Mouse (Mus musculus) 3T3-L1 (cell line): ENCODE measurements around the gene Icmt.
A peak's percentile ranks its signal among the peaks of the same experiment; 100 is the strongest.

ENCODE experiments used
- DNase-seq: peaks from one replicate; pipeline ENCODE4 v3.0.0-alpha.2; 2015; ENCODE audit warnings: low read depth, low spot score

The Icmt gene

DNA sequence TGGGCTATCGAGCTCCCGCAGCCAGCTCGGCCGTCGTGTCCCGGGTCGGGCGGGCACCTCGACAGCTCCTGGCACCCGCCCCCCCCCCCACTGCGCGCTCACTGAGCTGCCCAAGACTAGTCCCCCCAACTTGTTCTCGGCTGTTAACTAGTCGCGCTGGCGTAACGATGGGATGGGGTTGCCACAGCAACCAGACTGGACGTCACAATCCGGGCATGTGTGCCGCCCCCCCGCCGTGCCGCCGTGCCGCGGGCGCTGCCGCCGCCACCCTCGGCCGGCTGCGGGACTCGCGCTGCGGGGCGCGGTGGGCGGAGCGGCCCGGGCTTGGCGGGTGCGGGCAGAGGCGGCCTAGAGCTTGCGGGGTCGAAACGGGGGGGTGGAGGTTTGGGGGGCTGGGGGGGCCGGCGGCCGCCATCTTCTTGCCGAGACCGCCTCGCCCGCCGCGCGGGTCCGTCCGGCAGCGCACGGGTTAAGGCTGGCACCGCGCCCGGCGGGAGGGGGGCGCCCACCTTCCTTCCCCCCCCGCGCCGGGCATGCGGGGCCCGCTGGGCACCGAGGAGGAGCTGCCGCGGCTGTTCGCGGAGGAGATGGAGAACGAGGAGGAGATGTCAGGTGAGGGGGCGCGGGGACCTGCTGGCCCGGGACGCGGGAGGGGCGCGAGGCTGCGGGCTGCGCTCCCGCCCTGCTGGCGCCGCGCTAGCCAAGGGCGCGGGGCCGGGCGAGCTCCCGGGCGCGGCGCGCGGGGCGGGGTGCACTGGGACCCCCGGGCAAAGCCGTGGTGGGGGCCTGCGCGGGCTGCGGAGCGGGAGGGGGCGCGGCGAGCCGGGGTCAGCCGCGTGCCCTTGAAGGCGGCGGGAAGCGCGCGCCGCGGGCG lies 41.6 kb downstream of the Icmt start, which contains the start of gene Chd5:
Gene Chd5, plus strand, starts transcription at position 233 of the 874 bp plus-strand sequence.
- DNase-seq, result no peak

- no peak for DNase-seq
Measured at GRCm38 (mm10) chr4:152339293-152339790, 42.3 kb downstream of the Icmt start.

DNA sequence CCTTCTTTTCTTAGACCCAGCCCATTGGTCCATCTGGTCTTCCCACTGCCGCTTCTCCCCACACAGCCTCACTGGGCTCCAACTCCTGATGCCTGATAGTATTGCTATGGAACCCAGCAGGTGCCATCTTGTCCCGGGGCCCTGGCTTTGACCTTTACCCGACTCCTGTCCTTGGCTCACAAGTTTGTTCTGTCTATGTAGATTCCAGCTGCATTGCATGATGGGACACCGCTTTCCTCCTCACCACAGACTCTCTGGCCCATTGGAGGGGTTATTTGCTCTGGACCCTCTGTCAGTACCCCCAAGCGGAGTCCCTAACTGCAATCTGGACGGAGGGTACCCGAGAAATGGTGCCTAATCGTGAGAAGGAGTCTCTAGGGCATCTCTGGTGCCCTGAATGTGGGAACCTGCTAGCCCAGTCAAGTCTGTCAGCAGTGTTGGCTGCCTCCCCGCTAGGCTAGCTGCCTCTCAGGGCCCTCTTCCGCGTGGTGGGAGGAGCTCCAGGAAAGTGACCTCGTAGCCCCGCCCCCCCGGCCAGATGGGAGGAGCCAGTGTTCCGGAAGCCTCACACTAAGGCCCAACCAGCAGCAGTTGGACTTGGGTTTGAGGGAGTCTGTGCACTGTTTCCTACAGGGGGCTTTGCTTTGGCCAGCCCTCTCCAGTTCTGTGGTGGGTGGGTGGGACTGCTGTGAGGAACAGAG lies 43.7 kb downstream of the Icmt start:
- no peak for DNase-seq

DNA sequence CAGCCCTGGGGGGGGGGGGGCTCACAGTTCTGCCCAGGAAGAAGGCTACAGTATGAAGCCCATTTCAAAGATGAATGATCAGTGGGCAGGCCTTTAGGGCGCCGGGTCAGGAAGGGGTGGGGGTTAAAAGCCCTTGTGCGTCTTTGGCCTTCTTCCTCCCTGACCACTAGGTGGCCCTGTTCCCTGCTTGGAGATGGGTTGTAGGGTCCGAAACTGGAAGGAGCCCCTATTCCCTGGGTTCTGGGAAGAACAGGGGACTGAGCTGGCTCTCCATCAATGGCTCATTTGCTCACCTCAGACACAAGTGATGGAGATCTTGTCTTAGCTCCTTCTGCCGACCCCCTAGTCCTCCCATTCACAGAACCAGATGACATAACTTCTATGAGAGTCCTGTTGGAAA lies 46.3 kb downstream of the Icmt start:
- DNase-seq, result peak; percentile 29

- DNase-seq, result no peak
Measured at GRCm38 (mm10) chr4:152344651-152345050, 47.6 kb downstream of the Icmt start.

GRCm38 (mm10) chr4:152345120-152345889 lies 48.3 kb downstream of the Icmt start:
- DNase-seq, result peak; percentile 89

DNA sequence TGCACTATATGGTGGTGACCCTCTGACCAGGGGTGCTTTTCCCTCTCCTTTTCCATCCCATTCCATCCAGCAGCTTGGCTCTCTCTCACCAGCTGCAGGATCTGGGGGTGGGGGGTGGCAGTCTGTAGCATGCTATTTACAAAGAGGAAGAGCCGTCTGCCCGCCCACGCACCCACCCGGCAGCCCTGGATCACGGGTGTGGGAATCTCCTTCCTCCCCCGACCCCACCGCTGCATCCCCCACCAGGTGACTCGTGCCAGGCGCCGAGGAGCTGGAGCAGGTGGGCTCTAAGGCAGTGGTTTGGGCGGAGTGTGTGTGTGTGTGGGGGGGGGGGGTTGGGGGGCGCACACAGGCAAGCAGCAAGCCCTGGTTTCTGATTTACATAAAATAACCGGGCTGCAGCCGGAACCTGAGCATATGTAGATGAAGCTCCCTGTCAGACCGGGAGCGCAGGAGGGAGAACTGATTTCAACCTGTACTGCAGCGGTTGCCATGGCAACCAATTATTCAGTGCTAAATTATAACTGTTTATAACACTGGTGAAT lies 52.9 kb downstream of the Icmt start:
- DNase-seq, result no peak

- no peak for DNase-seq
Measured at GRCm38 (mm10) chr4:152350722-152351421, 53.8 kb downstream of the Icmt start.

GRCm38 (mm10) chr4:152351422-152352305 lies 54.6 kb downstream of the Icmt start:
- peak; percentile 59 for DNase-seq

DNA sequence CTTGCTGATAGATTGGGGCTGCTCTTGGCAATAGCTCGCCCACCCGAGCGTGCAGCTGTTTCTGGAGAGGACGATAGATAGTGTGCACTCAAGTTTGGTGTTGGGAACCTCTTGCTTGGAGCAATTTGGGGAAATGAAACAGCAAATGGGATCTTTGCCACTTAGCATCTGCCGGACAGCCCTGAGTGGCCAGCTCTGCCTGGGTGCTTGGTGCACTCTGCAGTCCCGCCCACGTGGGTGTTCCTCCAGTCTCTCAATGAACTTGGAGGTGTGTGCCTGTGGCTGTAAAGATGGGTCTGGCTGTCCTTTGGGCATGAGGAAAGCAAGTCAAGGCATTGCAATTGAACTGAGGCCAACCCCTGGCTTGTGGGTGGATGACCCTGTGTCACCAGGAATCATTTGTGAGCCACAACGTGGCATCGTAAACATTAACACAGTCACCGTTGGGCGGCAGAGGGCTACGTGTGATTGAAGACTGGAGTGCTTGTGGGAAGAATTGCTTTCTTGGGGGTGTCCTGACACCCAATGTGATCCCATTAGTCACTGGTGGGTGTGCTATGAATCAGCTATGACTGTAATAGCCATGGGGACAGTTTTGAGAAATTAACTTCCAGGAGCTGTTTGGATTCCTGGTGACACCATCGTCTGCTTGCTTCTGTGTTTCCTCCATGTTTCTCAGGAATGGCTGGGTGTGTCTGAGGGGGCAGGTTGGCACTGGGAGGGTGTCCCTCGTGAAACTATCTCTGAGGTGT lies 57.0 kb downstream of the Icmt start:
- DNase-seq, result peak; percentile 38

- no peak for DNase-seq
Measured at GRCm38 (mm10) chr4:152355672-152356071, 58.6 kb downstream of the Icmt start.
